Mouse (Mus musculus) liver, embryonic 14.5 days (tissue): ENCODE results near the gene Hoxa13.

Source experiments
- CTCF ChIP-seq: IDR thresholded peaks from 2 replicates; pipeline ENCODE4 v1.5.1; 2016; ENCODE audit warnings: antibody characterized with exemption, low read depth, control low read depth
- EP300 ChIP-seq: IDR thresholded peaks from 2 replicates; pipeline ENCODE4 v1.6.1; 2016; ENCODE audit warnings: antibody characterized with exemption, low read depth

- TF ChIP-seq CTCF (no peak), EP300 (no peak)
These were observed 34.0 kb downstream of the Hoxa13 start for GRCm38 (mm10) chr6:52226569-52227257.
